Comparison of ENCODE assay signal across 17 mouse cellular contexts in genomic region chr2:167038297-167038696, GRCm38 (mm10).
"Had no signal": no experiment of that assay in that cellular context is flagged by ENCODE, and none has a peak within 500 bp of the region (broad histone marks: within the 10 kb centered on the region; RNA-seq: fewer than 3 reads in every experiment).

No protein-coding gene starts in this region.

- H3K4me3 ChIP-seq: kidney, embryonic 15.5 days; limb, embryonic 13.5 days; lung, embryonic 15.5 days; megakaryocyte, embryonic 14.5 days; midbrain, embryonic 15.5 days; neural tube, embryonic 13.5 days had no signal

- H3K4me1 ChIP-seq: kidney, embryonic 15.5 days; limb, embryonic 13.5 days; lung, embryonic 15.5 days; midbrain, embryonic 15.5 days; neural tube, embryonic 13.5 days had no signal

- H3K9ac ChIP-seq: kidney, embryonic 15.5 days; limb, embryonic 13.5 days; liver, embryonic 14.5 days; lung, embryonic 15.5 days; midbrain, embryonic 15.5 days; neural tube, embryonic 13.5 days had no signal

- ATAC-seq: midbrain, embryonic 15.5 days had no signal

- H3K4me2 ChIP-seq: kidney, embryonic 15.5 days; limb, embryonic 13.5 days; lung, embryonic 15.5 days; midbrain, embryonic 11.5 days; midbrain, embryonic 15.5 days; neural tube, embryonic 13.5 days had no signal

- H3K27ac ChIP-seq: kidney, embryonic 15.5 days; limb, embryonic 13.5 days; liver, embryonic 14.5 days; lung, embryonic 15.5 days; macrophage; midbrain, embryonic 15.5 days; neural tube, embryonic 13.5 days had no signal

- DNase-seq: kidney, postnatal 25 days; layer of hippocampus, postnatal 36 days; lung, postnatal 14 days; retina, postnatal 1 day; right cerebral cortex, postnatal 4 days; spleen, adult 18-20 months; thymus, adult 18-20 months; thymus, postnatal 14 days had no signal

- H3K27me3 ChIP-seq: kidney, embryonic 15.5 days; limb, embryonic 13.5 days; lung, embryonic 15.5 days; megakaryocyte, embryonic 14.5 days; midbrain, embryonic 15.5 days; neural tube, embryonic 13.5 days had no signal

- H3K9me3 ChIP-seq: kidney, embryonic 15.5 days; limb, embryonic 13.5 days; lung, embryonic 15.5 days; megakaryocyte, embryonic 14.5 days; midbrain, embryonic 15.5 days; neural tube, embryonic 13.5 days had no signal
